Mouse (Mus musculus): ENCODE measurements around the gene Pde1b.

- TF ChIP-seq CTCF (IDR thresholded peaks at IDR 0.05; ENCODE audit: extremely low read depth, insufficient read length, insufficient replicate concordance, low read depth, low read length), result no peak
- no peak for TF ChIP-seq POLR2A (IDR thresholded peaks at IDR 0.05; ENCODE audit: low read depth, low read length)
Measured at GRCm38 (mm10) chr15:103502435-103503250, at the start of gene Pde1b.

Measured in small intestine, adult 2 months (tissue).